Mouse (Mus musculus) adrenal gland, adult 18-20 months (tissue): ENCODE results near the gene Fhl1. TPM values are rescaled to one million over a fixed set of nuclear protein-coding genes. Genes with fewer than 3 reads are reported as not detected.

Source experiments
- total RNA-seq, 2 experiments: library from RNA; stranded (reverse); gene quantifications; 1 replicate in 1 of 2; 2 replicates in 1 of 2; pipeline ENCODE4 v1.2.3; 2021

Gene Fhl1
- total RNA-seq, 2 experiments from 2014 or later, result 33.5 to 87.9 TPM

Other genes with a start within 250 kb of the Fhl1 start
- not detected for gene Gm10477, start 207.0 kb upstream of the Fhl1 start, total RNA-seq
- gene Gm648, start 182.2 kb upstream of the Fhl1 start, total RNA-seq, result not detected
- gene Mmgt1, start 133.7 kb upstream of the Fhl1 start, total RNA-seq, result 10 to 100 TPM; 28.4 to 29.8 TPM
- gene Slc9a6, start 122.0 kb upstream of the Fhl1 start, total RNA-seq, result 10 to 100 TPM; 27.8 to 31.0 TPM
- gene Map7d3, start 90.5 kb downstream of the Fhl1 start, total RNA-seq, result 1 to 10 TPM; 1.1 to 1.3 TPM
- gene Adgrg4, start 138.4 kb downstream of the Fhl1 start, total RNA-seq, result not detected